In genomic region chr9:22001633-22002032, GRCm38 (mm10) we compare ENCODE assay signal across 14 mouse cellular contexts. TPM values are rescaled to one million over a fixed set of nuclear protein-coding genes. Genes with fewer than 3 reads are reported as not detected.
DNase-seq lines count a peak whose midpoint lies in the region; ATAC-seq lines count a peak whose summit lies in the region.
"Had no signal": no experiment of that assay in that cellular context is flagged by ENCODE, and none has a peak within 500 bp of the region (broad histone marks: within the 10 kb centered on the region; RNA-seq: fewer than 3 reads in every experiment).

No protein-coding gene starts in this region.

- H3K4me1 ChIP-seq in kidney, embryonic 15.5 days, result peaks cover 37% of the 10 kb centered on the region
- peaks cover 18% of the 10 kb centered on the region for H3K4me1 ChIP-seq in kidney, embryonic 14.5 days (ENCODE audit: control insufficient read depth, insufficient read depth, low read length)
- H3K4me1 ChIP-seq in embryonic facial prominence, embryonic 10.5 days, result peaks cover 28% of the 10 kb centered on the region
- H3K4me1 ChIP-seq in hindbrain, embryonic 14.5 days (replicated peaks; ENCODE audit: control insufficient read depth, insufficient read depth, low read length), result peaks cover 21% of the 10 kb centered on the region
- H3K4me1 ChIP-seq in midbrain, embryonic 14.5 days (ENCODE audit: control insufficient read depth, insufficient read depth, low read length), result peaks cover 18% of the 10 kb centered on the region

- H3K9ac ChIP-seq in kidney, embryonic 15.5 days, result no peak overlapping the region
- no peak overlapping the region for H3K9ac ChIP-seq in kidney, embryonic 14.5 days (ENCODE audit: low read depth, low read length)
- no peak overlapping the region for H3K9ac ChIP-seq in hindbrain, embryonic 14.5 days
- H3K9ac ChIP-seq in midbrain, embryonic 14.5 days (replicated peaks; ENCODE audit: low read length), result no peak overlapping the region
- H3K9ac ChIP-seq: heart, embryonic 15.5 days; liver, embryonic 15.5 days had no signal

- H3K9me3 ChIP-seq in kidney, embryonic 15.5 days (replicated peaks), result no peaks in the 10 kb centered on the region
- no peaks in the 10 kb centered on the region for H3K9me3 ChIP-seq in kidney, embryonic 14.5 days (ENCODE audit: control insufficient read depth, low read length)
- no peaks in the 10 kb centered on the region for H3K9me3 ChIP-seq in embryonic facial prominence, embryonic 10.5 days
- H3K9me3 ChIP-seq in hindbrain, embryonic 14.5 days (ENCODE audit: control insufficient read depth, low read length), result no peaks in the 10 kb centered on the region
- H3K9me3 ChIP-seq in midbrain, embryonic 14.5 days (ENCODE audit: control insufficient read depth, low read length), result no peaks in the 10 kb centered on the region
- H3K9me3 ChIP-seq: heart, embryonic 15.5 days; liver, embryonic 15.5 days had no signal

- peaks cover 27% of the 10 kb centered on the region for H3K36me3 ChIP-seq in kidney, embryonic 15.5 days
- peaks cover 26% of the 10 kb centered on the region for H3K36me3 ChIP-seq in kidney, embryonic 14.5 days (ENCODE audit: control insufficient read depth, insufficient read depth, low read length)
- peaks cover 30% of the 10 kb centered on the region for H3K36me3 ChIP-seq in embryonic facial prominence, embryonic 10.5 days (replicated peaks)
- H3K36me3 ChIP-seq in hindbrain, embryonic 14.5 days (replicated peaks; ENCODE audit: control insufficient read depth, insufficient read depth), result peaks cover 24% of the 10 kb centered on the region
- H3K36me3 ChIP-seq in midbrain, embryonic 14.5 days (ENCODE audit: control insufficient read depth, insufficient read depth, low read length), result peaks cover 25% of the 10 kb centered on the region

- WGBS in kidney, embryonic 15.5 days, result 84% methylated on average over 4 of the region's 4 CpGs
- 85% methylated on average over 4 of the region's 4 CpGs for WGBS in kidney, embryonic 14.5 days
- WGBS in embryonic facial prominence, embryonic 10.5 days, result 89% methylated on average over 4 of the region's 4 CpGs
- WGBS in hindbrain, embryonic 14.5 days, result 83% methylated on average over 4 of the region's 4 CpGs
- 86% methylated on average over 4 of the region's 4 CpGs for WGBS in midbrain, embryonic 14.5 days

- ATAC-seq in kidney, embryonic 15.5 days (replicated peaks; ENCODE audit: low FRiP score), result no peak
- no peak for ATAC-seq in kidney, embryonic 14.5 days (ENCODE audit: low FRiP score, low TSS enrichment)
- no peak for ATAC-seq in hindbrain, embryonic 14.5 days (ENCODE audit: low FRiP score)
- no peak for ATAC-seq in midbrain, embryonic 14.5 days (ENCODE audit: low FRiP score, low TSS enrichment)
- ATAC-seq in inflammation-experienced regulatory T-cells, adult 6 months, result no peak
- ATAC-seq in frontal cortex, adult (ENCODE audit: low TSS enrichment), result no peak

- peak overlapping the region; percentile 61; the same call in 1 of the 2 replicates for H3K4me2 ChIP-seq in kidney, embryonic 15.5 days
- no peak overlapping the region for H3K4me2 ChIP-seq in kidney, embryonic 14.5 days (replicated peaks; ENCODE audit: low read depth, low read length)
- H3K4me2 ChIP-seq in hindbrain, embryonic 14.5 days (replicated peaks), result peak overlapping the region; percentile 56
- H3K4me2 ChIP-seq in midbrain, embryonic 14.5 days (ENCODE audit: low read length), result peak overlapping the region; percentile 66

- H3K4me3 ChIP-seq in kidney, embryonic 15.5 days (replicated peaks), result no peak overlapping the region
- no peak overlapping the region for H3K4me3 ChIP-seq in kidney, embryonic 14.5 days (ENCODE audit: low read length)
- peak overlapping the region; percentile 87; the same call in 1 of the 2 replicates for H3K4me3 ChIP-seq in embryonic facial prominence, embryonic 10.5 days
- H3K4me3 ChIP-seq in hindbrain, embryonic 14.5 days (replicated peaks; ENCODE audit: low read length), result no peak overlapping the region
- H3K4me3 ChIP-seq in midbrain, embryonic 14.5 days (replicated peaks; ENCODE audit: low read depth, low read length), result no peak overlapping the region

- H3K27me3 ChIP-seq in kidney, embryonic 15.5 days, result no peaks in the 10 kb centered on the region
- H3K27me3 ChIP-seq in kidney, embryonic 14.5 days (ENCODE audit: control insufficient read depth, insufficient read depth, low read length), result 0 out of 2 replicates have a peak, but pooled peaks cover 2% of the 10 kb centered on the region
- peaks cover 13% of the 10 kb centered on the region for H3K27me3 ChIP-seq in embryonic facial prominence, embryonic 10.5 days (replicated peaks; ENCODE audit: low read depth, poor library complexity, severe bottlenecking)
- no peaks in the 10 kb centered on the region for H3K27me3 ChIP-seq in hindbrain, embryonic 14.5 days (ENCODE audit: control insufficient read depth, insufficient read depth, low read length)
- no peaks in the 10 kb centered on the region for H3K27me3 ChIP-seq in midbrain, embryonic 14.5 days (ENCODE audit: control insufficient read depth, insufficient read depth, low read length)

- no peak for DNase-seq in embryonic facial prominence, embryonic 10.5 days (ENCODE audit: low spot score)
- no peak for DNase-seq in hindbrain, embryonic 14.5 days (ENCODE audit: low spot score)
- no peak for DNase-seq in midbrain, embryonic 14.5 days
- no peak for DNase-seq in spleen, postnatal 4 days (ENCODE audit: low spot score in 2 of 2)
- DNase-seq: adrenal gland, adult 2 months; gastrocnemius, postnatal 36 days had no signal

- H3K27ac ChIP-seq in kidney, embryonic 15.5 days, result no peak overlapping the region
- no peak overlapping the region for H3K27ac ChIP-seq in kidney, embryonic 14.5 days (ENCODE audit: low read depth, low read length)
- no peak overlapping the region for H3K27ac ChIP-seq in embryonic facial prominence, embryonic 10.5 days (replicated peaks)
- no peak overlapping the region for H3K27ac ChIP-seq in hindbrain, embryonic 14.5 days
- H3K27ac ChIP-seq in midbrain, embryonic 14.5 days (replicated peaks; ENCODE audit: low read depth, low read length), result no peak overlapping the region
- H3K27ac ChIP-seq: heart, embryonic 15.5 days; liver, embryonic 15.5 days; stomach, postnatal 0 days had no signal

RNA-seq across cellular contexts. Expression of gene Ccdc151, which starts 0.8 kb away (rescaled TPM):
- polyA plus RNA-seq in kidney, embryonic 15.5 days (2015; fragmentation: Nextera tagmentation; extraction: Ambion mirVana), result 1.6 TPM in 2 replicates
- polyA plus RNA-seq in kidney, embryonic 14.5 days (2014; fragmentation: Nextera tagmentation; extraction: Ambion mirVana), result 1.8 and 2.3 TPM in 2 replicates
- polyA plus RNA-seq in embryonic facial prominence, embryonic 10.5 days (2016; fragmentation: Nextera tagmentation; extraction: Ambion mirVana), result 3.8 and 4.0 TPM in 2 replicates
- polyA plus RNA-seq in hindbrain, embryonic 14.5 days (2014; fragmentation: Nextera tagmentation; extraction: Ambion mirVana), result 4.1 and 6.2 TPM in 2 replicates
- polyA plus RNA-seq in midbrain, embryonic 14.5 days (2014; fragmentation: Nextera tagmentation; extraction: Ambion mirVana), result 4.5 and 4.6 TPM in 2 replicates
- not detected for polyA plus RNA-seq in inflammation-experienced regulatory T-cells, adult 6 months (2017; shearing (Covaris generic))
- polyA plus RNA-seq: liver, embryonic 15.5 days; small intestine, adult 2 months had no signal

RNA-seq across cellular contexts. Expression of gene Prkcsh, which starts 1.0 kb away (rescaled TPM):
- 137 and 140 TPM in 2 replicates for polyA plus RNA-seq in kidney, embryonic 15.5 days (2015; fragmentation: Nextera tagmentation; extraction: Ambion mirVana)
- 104 and 118 TPM in 2 replicates for polyA plus RNA-seq in kidney, embryonic 14.5 days (2014; fragmentation: Nextera tagmentation; extraction: Ambion mirVana)
- 107 and 115 TPM in 2 replicates for polyA plus RNA-seq in embryonic facial prominence, embryonic 10.5 days (2016; fragmentation: Nextera tagmentation; extraction: Ambion mirVana)
- polyA plus RNA-seq in hindbrain, embryonic 14.5 days (2014; fragmentation: Nextera tagmentation; extraction: Ambion mirVana), result 70.1 and 73.6 TPM in 2 replicates
- 70.6 and 73.2 TPM in 2 replicates for polyA plus RNA-seq in midbrain, embryonic 14.5 days (2014; fragmentation: Nextera tagmentation; extraction: Ambion mirVana)
- 10 to 100 TPM; 30.8 to 47.7 (median 36.1) TPM for polyA plus RNA-seq in inflammation-experienced regulatory T-cells, adult 6 months (2017; shearing (Covaris generic))

RNA-seq across cellular contexts. Expression of gene Rgl3, which starts 12.4 kb away (rescaled TPM):
- polyA plus RNA-seq in kidney, embryonic 15.5 days (2015; fragmentation: Nextera tagmentation; extraction: Ambion mirVana), result 23.7 and 24.5 TPM in 2 replicates
- 13.7 and 20.8 TPM in 2 replicates for polyA plus RNA-seq in kidney, embryonic 14.5 days (2014; fragmentation: Nextera tagmentation; extraction: Ambion mirVana)
- 4.0 and 5.6 TPM in 2 replicates for polyA plus RNA-seq in embryonic facial prominence, embryonic 10.5 days (2016; fragmentation: Nextera tagmentation; extraction: Ambion mirVana)
- polyA plus RNA-seq in hindbrain, embryonic 14.5 days (2014; fragmentation: Nextera tagmentation; extraction: Ambion mirVana), result 1.3 and 1.9 TPM in 2 replicates
- 0.53 and 0.68 TPM in 2 replicates for polyA plus RNA-seq in midbrain, embryonic 14.5 days (2014; fragmentation: Nextera tagmentation; extraction: Ambion mirVana)
- not detected for polyA plus RNA-seq in inflammation-experienced regulatory T-cells, adult 6 months (2017; shearing (Covaris generic))

RNA-seq across cellular contexts. Expression of gene Epor, which starts 38.3 kb away (rescaled TPM):
- 12.1 and 15.2 TPM in 2 replicates for polyA plus RNA-seq in kidney, embryonic 15.5 days (2015; fragmentation: Nextera tagmentation; extraction: Ambion mirVana)
- 10.5 and 11.4 TPM in 2 replicates for polyA plus RNA-seq in kidney, embryonic 14.5 days (2014; fragmentation: Nextera tagmentation; extraction: Ambion mirVana)
- polyA plus RNA-seq in embryonic facial prominence, embryonic 10.5 days (2016; fragmentation: Nextera tagmentation; extraction: Ambion mirVana), result 7.9 and 8.6 TPM in 2 replicates
- 1.4 and 2.4 TPM in 2 replicates for polyA plus RNA-seq in hindbrain, embryonic 14.5 days (2014; fragmentation: Nextera tagmentation; extraction: Ambion mirVana)
- 0.65 and 2.0 TPM in 2 replicates for polyA plus RNA-seq in midbrain, embryonic 14.5 days (2014; fragmentation: Nextera tagmentation; extraction: Ambion mirVana)
- under 1 TPM in 2 of 3 experiments, not detected in 1; 0.31 to 0.38 TPM for polyA plus RNA-seq in inflammation-experienced regulatory T-cells, adult 6 months (2017; shearing (Covaris generic))

RNA-seq across cellular contexts. Expression of gene Swsap1, which starts 46.1 kb away (rescaled TPM):
- 7.9 and 12.6 TPM in 2 replicates for polyA plus RNA-seq in kidney, embryonic 15.5 days (2015; fragmentation: Nextera tagmentation; extraction: Ambion mirVana)
- 11.4 and 12.8 TPM in 2 replicates for polyA plus RNA-seq in kidney, embryonic 14.5 days (2014; fragmentation: Nextera tagmentation; extraction: Ambion mirVana)
- polyA plus RNA-seq in embryonic facial prominence, embryonic 10.5 days (2016; fragmentation: Nextera tagmentation; extraction: Ambion mirVana), result 7.1 and 8.0 TPM in 2 replicates
- polyA plus RNA-seq in hindbrain, embryonic 14.5 days (2014; fragmentation: Nextera tagmentation; extraction: Ambion mirVana), result 18.2 and 19.9 TPM in 2 replicates
- 21.5 and 22.8 TPM in 2 replicates for polyA plus RNA-seq in midbrain, embryonic 14.5 days (2014; fragmentation: Nextera tagmentation; extraction: Ambion mirVana)
- 1 to 10 TPM; 3.6 to 6.2 (median 4.9) TPM for polyA plus RNA-seq in inflammation-experienced regulatory T-cells, adult 6 months (2017; shearing (Covaris generic))
